Mouse (Mus musculus) megakaryocyte-erythroid progenitor cell, adult 5-6 weeks (primary cell): Measurements from ENCODE around the gene Odf2. TPM values are rescaled to one million over a fixed set of nuclear protein-coding genes. Genes with fewer than 3 reads are reported as not detected.

Experiments
- total RNA-seq, 2 experiments: library from RNA; stranded (forward) in 1 of 2; stranded (reverse) in 1 of 2; fragments of 200-1000, 215-1000 nt in 1 of 2; fragments of >200 nt in 1 of 2; fragmentation: Nextera tagmentation in 1 of 2; gene quantifications; 2 replicates each; pipeline ENCODE4 v1.2.3; 2014 to 2017

The Odf2 gene
- total RNA-seq, 2 experiments from 2014 or later = 70.1 to 78.3 TPM

Other genes with a start within 250 kb of the Odf2 start
- not detected in 2 replicates for gene Gm13420, start 137.5 kb upstream of the Odf2 start, total RNA-seq (2014; fragmentation: Nextera tagmentation)
- not detected in 2 replicates for gene Gm13420, start 137.5 kb upstream of the Odf2 start, total RNA-seq (2017)
- 3.6 TPM in 1 of 2 replicates, not detected in the other for gene Gm13547, start 129.9 kb upstream of the Odf2 start, total RNA-seq (2014; fragmentation: Nextera tagmentation)
- gene Gm13547, start 129.9 kb upstream of the Odf2 start, total RNA-seq (2017) = not detected in 2 replicates
- 13.6 and 20.9 TPM in 2 replicates for gene Coq4, start 101.7 kb upstream of the Odf2 start, total RNA-seq (2014; fragmentation: Nextera tagmentation)
- gene Coq4, start 101.7 kb upstream of the Odf2 start, total RNA-seq (2017) = 4.2 and 7.2 TPM in 2 replicates
- gene Trub2, start 100.7 kb upstream of the Odf2 start, total RNA-seq (2014; fragmentation: Nextera tagmentation) = 36.2 and 44.9 TPM in 2 replicates
- 28.5 and 65.2 TPM in 2 replicates for gene Trub2, start 100.7 kb upstream of the Odf2 start, total RNA-seq (2017)
- 3.6 and 5.5 TPM in 2 replicates for gene Slc27a4, start 86.6 kb upstream of the Odf2 start, total RNA-seq (2014; fragmentation: Nextera tagmentation)
- gene Slc27a4, start 86.6 kb upstream of the Odf2 start, total RNA-seq (2017) = 2.1 and 3.3 TPM in 2 replicates
- gene Urm1, start 69.1 kb upstream of the Odf2 start, total RNA-seq (2014; fragmentation: Nextera tagmentation) = 14.4 and 32.5 TPM in 2 replicates
- 15.8 and 24.9 TPM in 2 replicates for gene Urm1, start 69.1 kb upstream of the Odf2 start, total RNA-seq (2017)
- 46.4 and 54.8 TPM in 2 replicates for gene Cercam, start 20.1 kb upstream of the Odf2 start, total RNA-seq (2014; fragmentation: Nextera tagmentation)
- gene Cercam, start 20.1 kb upstream of the Odf2 start, total RNA-seq (2017) = 13.8 and 22.0 TPM in 2 replicates
- 39.1 and 52.0 TPM in 2 replicates for gene Gle1, start 46.2 kb downstream of the Odf2 start, total RNA-seq (2014; fragmentation: Nextera tagmentation)
- 64.5 and 72.1 TPM in 2 replicates for gene Gle1, start 46.2 kb downstream of the Odf2 start, total RNA-seq (2017)
- 5.2 and 8.1 TPM in 2 replicates for gene Sptan1, start 76.3 kb downstream of the Odf2 start, total RNA-seq (2014; fragmentation: Nextera tagmentation)
- gene Sptan1, start 76.3 kb downstream of the Odf2 start, total RNA-seq (2017) = 9.7 and 19.7 TPM in 2 replicates
- 18.8 and 31.6 TPM in 2 replicates for gene Wdr34, start 159.7 kb downstream of the Odf2 start, total RNA-seq (2014; fragmentation: Nextera tagmentation)
- gene Wdr34, start 159.7 kb downstream of the Odf2 start, total RNA-seq (2017) = 8.5 and 14.7 TPM in 2 replicates
- 403 and 560 TPM in 2 replicates for gene Set, start 168.2 kb downstream of the Odf2 start, total RNA-seq (2014; fragmentation: Nextera tagmentation)
- 1,507 and 2,355 TPM in 2 replicates for gene Set, start 168.2 kb downstream of the Odf2 start, total RNA-seq (2017)
- gene Pkn3, start 188.5 kb downstream of the Odf2 start, total RNA-seq (2014; fragmentation: Nextera tagmentation) = 6.9 and 11.7 TPM in 2 replicates
- 2.4 and 3.9 TPM in 2 replicates for gene Pkn3, start 188.5 kb downstream of the Odf2 start, total RNA-seq (2017)
- 9.6 and 25.4 TPM in 2 replicates for gene Zdhhc12, start 204.4 kb downstream of the Odf2 start, total RNA-seq (2014; fragmentation: Nextera tagmentation)
- 2.9 and 6.5 TPM in 2 replicates for gene Zdhhc12, start 204.4 kb downstream of the Odf2 start, total RNA-seq (2017)
- 33.7 and 37.8 TPM in 2 replicates for gene Zer1, start 235.4 kb downstream of the Odf2 start, total RNA-seq (2014; fragmentation: Nextera tagmentation)
- 7.5 and 8.3 TPM in 2 replicates for gene Zer1, start 235.4 kb downstream of the Odf2 start, total RNA-seq (2017)
- gene Tbc1d13, start 244.5 kb downstream of the Odf2 start, total RNA-seq (2014; fragmentation: Nextera tagmentation) = 39.9 and 48.0 TPM in 2 replicates
- gene Tbc1d13, start 244.5 kb downstream of the Odf2 start, total RNA-seq (2017) = 22.5 and 36.4 TPM in 2 replicates